Mouse (Mus musculus) heart, embryonic 15.5 days (tissue): ENCODE data around the gene Bpifa5. TPM values are rescaled to one million over a fixed set of nuclear protein-coding genes. Genes with fewer than 3 reads are reported as not detected.
"Not testable (repeated sequence)": the region's sequence is repeated elsewhere in the genome, so short reads cannot be mapped to it uniquely, and the experiment has no call there.

Experiments
- ATAC-seq: fragments of 200-750 bp; cut with Nextera tagmentation; replicated peaks from 2 replicates; pipeline ENCODE4 v1.8.0; 2017; ENCODE audit warnings: low read depth, moderate TSS enrichment; ENCODE audit not compliant: insufficient number of reproducible peaks, insufficient read depth, low FRiP score
- H3K27ac ChIP-seq: fragments of 300-500 bp; sonication (generic); 2 replicates; pipeline ENCODE4 v1.5.1; 2015; ENCODE audit warnings: mild to moderate bottlenecking, inconsistent platforms
- H3K27me3 ChIP-seq: fragments of 300-500 bp; sonication (generic); 2 replicates; pipeline ENCODE4 v1.6.1; 2015; ENCODE audit warnings: inconsistent platforms
- H3K36me3 ChIP-seq: fragments of 300-500 bp; sonication (generic); 2 replicates; pipeline ENCODE4 v1.6.1; 2015; ENCODE audit warnings: mild to moderate bottlenecking, inconsistent platforms
- H3K4me1 ChIP-seq: fragments of 300-500 bp; sonication (generic); replicated peaks from 2 replicates; pipeline ENCODE4 v1.6.1; 2015; ENCODE audit warnings: inconsistent platforms
- H3K4me2 ChIP-seq: fragments of 300-500 bp; sonication (generic); 2 replicates; pipeline ENCODE4 v1.6.1; 2015; ENCODE audit warnings: inconsistent platforms, mild to moderate bottlenecking, moderate library complexity
- H3K4me3 ChIP-seq: fragments of 300-500 bp; sonication (generic); 2 replicates; pipeline ENCODE4 v1.5.1; 2015; ENCODE audit warnings: mild to moderate bottlenecking, inconsistent platforms
- H3K9ac ChIP-seq: fragments of 300-500 bp; sonication (generic); 2 replicates; pipeline ENCODE4 v1.6.1; 2015; ENCODE audit warnings: mild to moderate bottlenecking, inconsistent platforms
- H3K9me3 ChIP-seq: fragments of 300-500 bp; sonication (generic); replicated peaks from 2 replicates; pipeline ENCODE4 v1.6.1; 2016; ENCODE audit warnings: inconsistent platforms
- WGBS: fragments of 180-500 bp; shearing (Covaris S2); methylation state at CpG from one replicate; pipeline ENCODE4 v1.1.7; 2015; ENCODE audit warnings: mixed read lengths; 5-methylcytosine and 5-hydroxymethylcytosine counted together
- polyA plus RNA-seq: library from polyadenylated mRNA; unstranded; fragments of >200 nt; fragmentation: Nextera tagmentation; extraction: Ambion mirVana; gene quantifications from 2 replicates; pipeline ENCODE4 v1.2.1, GENCODE M21; 2015

The Bpifa5 gene
- polyA plus RNA-seq, 1 experiment from 2014 or later, result not detected

DNA sequence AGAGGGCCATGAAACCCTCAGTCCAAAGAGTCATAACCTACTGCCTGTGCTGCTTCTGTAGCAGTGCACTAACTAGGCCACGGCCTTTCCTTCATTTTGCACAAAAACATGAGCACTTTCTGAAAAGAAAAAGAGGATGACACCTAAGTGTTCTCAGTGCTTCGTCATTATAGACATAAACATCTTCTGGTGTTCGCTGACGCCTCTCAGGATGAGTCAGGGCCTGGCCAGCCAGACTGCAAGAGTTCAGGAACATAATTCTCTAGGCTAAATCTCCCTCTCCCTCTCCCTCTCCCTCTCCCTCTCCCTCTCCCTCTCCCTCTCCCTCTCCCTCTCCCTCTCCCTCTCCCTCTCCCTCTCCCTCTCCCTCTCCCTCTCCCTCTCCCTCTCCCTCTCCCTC is 20.7 kb downstream of the Bpifa5 start:
- H3K9ac ChIP-seq, H3K9me3 ChIP-seq, H3K4me2 ChIP-seq, H3K4me1 ChIP-seq, ATAC-seq, H3K4me3 ChIP-seq, H3K27ac ChIP-seq, H3K36me3 ChIP-seq, H3K27me3 ChIP-seq: not testable (repeated sequence)
- WGBS, result 71% methylated on average over 4 of the region's 4 CpGs

DNA sequence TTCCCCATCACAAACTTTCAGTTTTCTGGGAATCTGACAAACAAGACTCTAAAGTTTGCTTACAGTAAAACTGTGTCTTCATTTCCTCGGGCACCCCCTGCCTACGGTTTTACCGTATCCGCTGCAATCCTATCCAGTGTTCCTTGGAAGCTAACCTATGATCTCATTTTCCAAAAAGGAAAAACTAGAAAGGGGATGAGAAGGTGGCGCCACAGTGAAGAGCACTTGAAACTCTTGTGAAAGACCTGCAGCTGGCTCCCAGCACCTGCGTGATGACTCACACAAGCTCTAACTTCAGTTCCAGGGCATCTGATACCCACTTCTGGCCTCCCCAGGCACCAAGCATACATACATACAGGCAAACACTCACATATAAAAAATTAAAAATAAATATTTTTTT is 22.9 kb downstream of the Bpifa5 start:
- Histone ChIP-seq H3K27me3 (no peaks in the 10 kb centered on the region), H3K4me3 (no peak overlapping the region), H3K9me3 (no peaks in the 10 kb centered on the region), H3K27ac (peak overlapping the region; percentile 57), H3K36me3 (no peaks in the 10 kb centered on the region), H3K4me2 (no peak overlapping the region), H3K9ac (no peak overlapping the region), H3K4me1 (peaks cover 4% of the 10 kb centered on the region; the same call in 1 of the 2 replicates)
- no peak for ATAC-seq
- 81% methylated on average over 6 of the region's 6 CpGs for WGBS

GRCm38 (mm10) chr2:154185748-154186147 is 23.3 kb downstream of the Bpifa5 start:
- 64% methylated on average over 3 of the region's 3 CpGs for WGBS
- Histone ChIP-seq H3K4me1 (peaks cover 4% of the 10 kb centered on the region; the same call in 1 of the 2 replicates), H3K9ac (no peak overlapping the region), H3K27me3 (no peaks in the 10 kb centered on the region), H3K9me3 (no peaks in the 10 kb centered on the region), H3K36me3 (no peaks in the 10 kb centered on the region), H3K4me2 (no peak overlapping the region), H3K27ac (peak overlapping the region; percentile 26; the same call in 1 of the 2 replicates), H3K4me3 (no peak overlapping the region)
- ATAC-seq, result no peak; the same call in 1 of the 2 replicates

- no peak overlapping the region for H3K27ac ChIP-seq
- H3K4me1 ChIP-seq, result peaks cover 13% of the 10 kb centered on the region
- H3K9me3 ChIP-seq, result no peaks in the 10 kb centered on the region
- H3K27me3 ChIP-seq, result no peaks in the 10 kb centered on the region
- 39% methylated on average over 5 of the region's 5 CpGs for WGBS
- no peak overlapping the region for H3K9ac ChIP-seq
- H3K4me3 ChIP-seq, result no peak overlapping the region
- H3K4me2 ChIP-seq, result no peak overlapping the region
- ATAC-seq, result no peak
- no peaks in the 10 kb centered on the region for H3K36me3 ChIP-seq
Measured at GRCm38 (mm10) chr2:154187468-154187867, 25.1 kb downstream of the Bpifa5 start.

GRCm38 (mm10) chr2:154189877-154190434 is 27.5 kb downstream of the Bpifa5 start:
- Histone ChIP-seq H3K27ac (no peak overlapping the region), H3K9me3 (no peaks in the 10 kb centered on the region), H3K4me3 (no peak overlapping the region), H3K9ac (no peak overlapping the region), H3K36me3 (no peaks in the 10 kb centered on the region), H3K4me1 (peaks cover 27% of the 10 kb centered on the region), H3K27me3 (no peaks in the 10 kb centered on the region), H3K4me2 (no peak overlapping the region)
- ATAC-seq, result no peak
- 77% methylated on average over 7 of the region's 7 CpGs for WGBS

DNA sequence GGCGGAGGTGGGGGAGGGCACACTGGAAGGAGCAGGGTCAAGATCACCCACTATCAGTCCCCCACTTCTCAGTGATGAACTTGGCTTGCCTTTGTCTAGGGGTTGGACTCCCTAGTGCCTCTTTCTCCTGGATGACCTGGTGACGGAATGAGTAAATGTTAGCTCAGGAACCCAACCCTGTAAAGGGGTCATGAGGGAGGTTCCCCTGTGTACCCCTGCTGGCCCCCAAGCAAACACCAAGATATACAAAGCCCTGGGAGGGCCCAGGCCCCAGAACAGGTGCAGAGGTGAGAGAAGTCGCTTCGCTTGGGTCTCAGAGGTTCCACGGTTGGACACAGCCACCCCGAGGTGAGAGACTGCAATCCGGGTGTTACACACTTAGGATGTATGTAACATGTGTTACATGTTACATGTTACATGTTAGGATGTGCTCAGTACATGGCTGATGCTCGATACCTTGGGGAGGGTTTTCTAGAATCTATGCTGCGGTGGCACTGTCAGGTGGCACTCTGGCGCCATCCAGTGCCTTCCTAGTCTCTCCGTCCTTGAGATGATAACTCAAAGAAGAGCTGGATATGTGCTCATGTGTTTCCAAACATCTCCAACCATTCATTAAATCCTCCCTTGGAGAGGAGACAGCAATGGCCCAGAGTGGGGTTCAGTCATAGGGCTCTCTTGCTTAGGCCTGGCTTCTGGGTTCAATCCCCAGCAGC is 28.3 kb downstream of the Bpifa5 start, which contains the start of gene Bpifb1:
TSS of gene Bpifb1 (plus strand) at position 273 of the 713 bp plus-strand sequence.
- H3K4me2 ChIP-seq, result no peak within 1 kb of the TSS
- H3K27me3 ChIP-seq, result no peaks in the 10 kb centered on the region
- no peaks in the 10 kb centered on the region for H3K36me3 ChIP-seq
- 85% methylated on average over 11 of the region's 11 CpGs for WGBS
- H3K4me3 ChIP-seq, result no peak within 1 kb of the TSS
- H3K9ac ChIP-seq, result no peak within 1 kb of the TSS
- H3K27ac ChIP-seq, result peak within 1 kb of the TSS; percentile 63
- H3K9me3 ChIP-seq, result no peaks in the 10 kb centered on the region
- ATAC-seq, result no peak
- H3K4me1 ChIP-seq, result peaks cover 24% of the 10 kb centered on the region

- WGBS, result 53% methylated on average over 2 of the region's 2 CpGs
- H3K36me3 ChIP-seq, result no peaks in the 10 kb centered on the region
- no peak overlapping the region for H3K4me2 ChIP-seq
- no peak overlapping the region for H3K9ac ChIP-seq
- H3K27me3 ChIP-seq, result no peaks in the 10 kb centered on the region
- peak overlapping the region; percentile 63 for H3K27ac ChIP-seq
- no peak for ATAC-seq
- peaks cover 24% of the 10 kb centered on the region for H3K4me1 ChIP-seq
- no peak overlapping the region for H3K4me3 ChIP-seq
- no peaks in the 10 kb centered on the region for H3K9me3 ChIP-seq
Measured at GRCm38 (mm10) chr2:154192141-154192540, 29.7 kb downstream of the Bpifa5 start.

- Histone ChIP-seq H3K9ac (no peak overlapping the region), H3K4me1 (peaks cover 22% of the 10 kb centered on the region), H3K9me3 (no peaks in the 10 kb centered on the region), H3K27me3 (no peaks in the 10 kb centered on the region), H3K4me2 (no peak overlapping the region), H3K27ac (no peak overlapping the region), H3K36me3 (no peaks in the 10 kb centered on the region), H3K4me3 (no peak overlapping the region)
- no peak for ATAC-seq
- WGBS, result 73% methylated on average over 4 of the region's 4 CpGs
Measured at GRCm38 (mm10) chr2:154193071-154193470, 30.7 kb downstream of the Bpifa5 start.

DNA sequence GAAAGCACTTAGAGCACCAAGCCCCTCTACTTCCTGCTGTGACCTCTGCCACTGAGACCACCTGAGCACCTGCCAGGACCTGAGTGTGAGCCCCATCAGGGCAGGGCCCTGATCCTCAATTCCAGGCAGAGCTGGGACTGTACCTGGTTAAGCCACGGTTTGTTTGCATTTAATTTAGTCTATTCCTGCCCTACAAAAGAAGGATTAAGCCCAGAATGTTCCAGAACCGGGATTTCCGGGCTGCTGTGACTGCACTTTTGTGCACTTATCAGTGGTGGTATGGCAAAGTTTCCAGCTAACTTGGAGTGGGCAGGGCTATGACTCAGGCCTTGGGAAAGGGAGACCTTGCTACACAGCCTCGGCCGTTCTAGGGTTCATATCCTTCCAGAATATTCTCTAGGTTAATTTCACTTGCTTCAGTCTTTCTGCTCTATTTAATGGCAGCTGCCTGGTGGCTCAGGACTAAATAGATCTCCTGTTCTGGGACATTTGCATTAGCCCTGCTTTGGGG is 31.6 kb downstream of the Bpifa5 start:
- WGBS, result 50% methylated on average over 5 of the region's 5 CpGs
- ATAC-seq, result no peak
- H3K9ac ChIP-seq, result no peak overlapping the region
- H3K4me2 ChIP-seq, result no peak overlapping the region
- H3K9me3 ChIP-seq, result no peaks in the 10 kb centered on the region
- no peak overlapping the region for H3K27ac ChIP-seq
- no peaks in the 10 kb centered on the region for H3K36me3 ChIP-seq
- H3K4me3 ChIP-seq, result no peak overlapping the region
- H3K4me1 ChIP-seq, result peaks cover 22% of the 10 kb centered on the region
- no peaks in the 10 kb centered on the region for H3K27me3 ChIP-seq

DNA sequence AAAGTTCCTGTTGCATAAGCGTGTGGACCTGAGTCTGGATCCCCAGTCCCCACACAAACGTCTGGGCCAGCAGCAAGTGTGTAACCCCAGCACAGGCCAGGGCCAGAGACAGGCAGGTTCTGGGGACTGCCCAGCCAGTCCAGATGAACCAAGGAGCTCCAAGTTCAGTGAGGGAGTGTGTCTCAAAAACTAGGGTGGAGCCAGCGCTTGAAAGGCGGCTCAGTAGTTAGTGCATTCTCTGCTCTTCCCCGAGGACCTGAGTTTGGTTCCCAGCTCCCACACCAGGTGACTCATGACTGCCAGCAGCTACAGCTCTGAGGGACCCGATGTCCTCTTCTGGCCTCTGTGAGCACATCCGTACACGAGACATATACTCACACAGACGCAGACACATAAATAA is 34.6 kb downstream of the Bpifa5 start:
- Histone ChIP-seq H3K4me1 (peaks cover 15% of the 10 kb centered on the region), H3K27me3 (no peaks in the 10 kb centered on the region), H3K9me3 (no peaks in the 10 kb centered on the region), H3K36me3 (no peaks in the 10 kb centered on the region), H3K4me2 (no peak overlapping the region), H3K27ac (no peak overlapping the region), H3K4me3 (no peak overlapping the region), H3K9ac (no peak overlapping the region)
- 88% methylated on average over 9 of the region's 9 CpGs for WGBS
- no peak for ATAC-seq

DNA sequence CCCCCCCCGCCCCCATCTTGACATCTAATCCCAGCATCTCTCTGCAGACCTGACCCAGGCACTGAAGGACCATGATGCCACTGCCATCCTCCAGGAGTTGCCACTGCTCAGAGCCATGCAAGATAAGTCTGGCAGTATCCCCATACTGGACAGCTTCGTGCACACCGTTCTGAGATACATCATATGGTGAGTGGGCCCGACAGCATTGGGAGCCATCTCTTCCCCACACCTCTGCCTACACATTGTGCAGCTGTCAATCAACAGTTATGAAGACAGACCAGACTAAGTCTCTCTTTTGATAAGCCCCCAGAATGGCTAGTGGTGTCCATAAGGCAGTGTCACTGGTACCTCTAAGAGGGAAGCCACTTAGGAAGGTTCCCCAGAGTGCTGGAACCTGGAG is 42.2 kb downstream of the Bpifa5 start:
- H3K4me2 ChIP-seq, result no peak overlapping the region
- H3K4me3 ChIP-seq, result no peak overlapping the region
- no peak overlapping the region for H3K27ac ChIP-seq
- H3K36me3 ChIP-seq, result no peaks in the 10 kb centered on the region
- no peak overlapping the region for H3K9ac ChIP-seq
- ATAC-seq, result no peak
- peaks cover 12% of the 10 kb centered on the region for H3K4me1 ChIP-seq
- H3K27me3 ChIP-seq, result no peaks in the 10 kb centered on the region
- H3K9me3 ChIP-seq, result no peaks in the 10 kb centered on the region
- 82% methylated on average over 4 of the region's 4 CpGs for WGBS

- H3K4me3 ChIP-seq, result no peak overlapping the region
- no peaks in the 10 kb centered on the region for H3K27me3 ChIP-seq
- no peaks in the 10 kb centered on the region for H3K36me3 ChIP-seq
- 31% methylated on average over 7 of the region's 7 CpGs for WGBS
- no peak overlapping the region for H3K4me2 ChIP-seq
- peak overlapping the region; percentile 65 for H3K27ac ChIP-seq
- peak; percentile 89 for ATAC-seq
- H3K9me3 ChIP-seq, result no peaks in the 10 kb centered on the region
- peaks cover 12% of the 10 kb centered on the region for H3K4me1 ChIP-seq
- no peak overlapping the region for H3K9ac ChIP-seq
Measured at GRCm38 (mm10) chr2:154206908-154207307, 44.5 kb downstream of the Bpifa5 start.
